Mouse (Mus musculus): ENCODE measurements around the gene Prrx2. TPM values are rescaled to one million over a fixed set of nuclear protein-coding genes. Genes with fewer than 3 reads are reported as not detected.

The Prrx2 gene
- polyA plus RNA-seq, 1 experiment from 2014 or later = 4.3 TPM

- ATAC-seq (peak; percentile 91), DNase-seq (ENCODE audit: low spot score) (peak; percentile 96)
- peaks cover 7% of the 10 kb centered on the region for H3K4me1 ChIP-seq (ENCODE audit: insufficient read depth, low read depth, low read length)
- H3K9ac ChIP-seq (replicated peaks; ENCODE audit: low read depth) = peak overlapping the region; percentile 85
- under 1% methylated on average over 63 of the region's 63 CpGs for WGBS
- H3K27me3 ChIP-seq (replicated peaks; ENCODE audit: insufficient read depth, low read length) = no peaks in the 10 kb centered on the region
- H3K27ac ChIP-seq (ENCODE audit: low read length) = peak overlapping the region; percentile 77
- no peaks in the 10 kb centered on the region for H3K9me3 ChIP-seq (ENCODE audit: low read length)
- H3K36me3 ChIP-seq (ENCODE audit: insufficient read depth, low read length) = peaks cover 25% of the 10 kb centered on the region
- peak overlapping the region; percentile 84 for H3K4me2 ChIP-seq (replicated peaks; ENCODE audit: low read depth, low read length)
- peak overlapping the region; percentile 93 for H3K4me3 ChIP-seq (ENCODE audit: low read depth, low read length)
- TF ChIP-seq EP300 (IDR thresholded peaks at IDR 0.05) = peak; percentile 26; the same call in 1 of the 2 replicates
- TF ChIP-seq CTCF (IDR thresholded peaks at IDR 0.05) = peak; percentile 95
These were observed 6.9 kb upstream of the Prrx2 start for GRCm38 (mm10) chr2:30827749-30828475.

GRCm38 (mm10) chr2:30829315-30829714 lies 5.5 kb upstream of the Prrx2 start:
- Histone ChIP-seq H3K9me3 (ENCODE audit: low read length) (no peaks in the 10 kb centered on the region), H3K4me1 (ENCODE audit: insufficient read depth, low read depth, low read length) (peaks cover 7% of the 10 kb centered on the region), H3K36me3 (ENCODE audit: insufficient read depth, low read length) (peaks cover 12% of the 10 kb centered on the region), H3K27ac (ENCODE audit: low read length) (no peak overlapping the region), H3K4me3 (ENCODE audit: low read depth, low read length) (no peak overlapping the region), H3K4me2 (replicated peaks; ENCODE audit: low read depth, low read length) (no peak overlapping the region), H3K9ac (replicated peaks; ENCODE audit: low read depth) (no peak overlapping the region), H3K27me3 (replicated peaks; ENCODE audit: insufficient read depth, low read length) (no peaks in the 10 kb centered on the region)
- TF ChIP-seq EP300 (IDR thresholded peaks at IDR 0.05) (no peak), CTCF (IDR thresholded peaks at IDR 0.05) (peak; percentile 71)
- ATAC-seq (no peak), DNase-seq (ENCODE audit: low spot score) (peak; percentile 19)
- WGBS = 38% methylated on average over 5 of the region's 5 CpGs

- no peak within 1 kb of the TSS for H3K4me2 ChIP-seq (replicated peaks; ENCODE audit: low read depth, low read length)
- 30% methylated on average over 4 of the region's 4 CpGs for WGBS
- H3K36me3 ChIP-seq (ENCODE audit: insufficient read depth, low read length) = peaks cover 11% of the 10 kb centered on the region
- no peak for ATAC-seq
- peaks cover 7% of the 10 kb centered on the region for H3K4me1 ChIP-seq (ENCODE audit: insufficient read depth, low read depth, low read length)
- H3K27me3 ChIP-seq (replicated peaks; ENCODE audit: insufficient read depth, low read length) = no peaks in the 10 kb centered on the region
- H3K27ac ChIP-seq (ENCODE audit: low read length) = no peak within 1 kb of the TSS
- no peak within 1 kb of the TSS for H3K9ac ChIP-seq (replicated peaks; ENCODE audit: low read depth)
- TF ChIP-seq CTCF (IDR thresholded peaks at IDR 0.05) = no peak
- TF ChIP-seq EP300 (IDR thresholded peaks at IDR 0.05) = no peak
- no peak for DNase-seq (ENCODE audit: low spot score)
- no peaks in the 10 kb centered on the region for H3K9me3 ChIP-seq (ENCODE audit: low read length)
- H3K4me3 ChIP-seq (ENCODE audit: low read depth, low read length) = no peak within 1 kb of the TSS
These were observed 4.4 kb upstream of the Prrx2 start, which contains the start of gene Asb6 for GRCm38 (mm10) chr2:30830283-30830795. Gene Asb6 (minus strand): TSS chr2:30830333.

- no peak overlapping the region for H3K4me2 ChIP-seq (replicated peaks; ENCODE audit: low read depth, low read length)
- no peak for ATAC-seq
- H3K36me3 ChIP-seq (ENCODE audit: insufficient read depth, low read length) = no peaks in the 10 kb centered on the region
- DNase-seq (ENCODE audit: low spot score) = no peak
- TF ChIP-seq CTCF (IDR thresholded peaks at IDR 0.05) (no peak), EP300 (IDR thresholded peaks at IDR 0.05) (no peak)
- no peaks in the 10 kb centered on the region for H3K4me1 ChIP-seq (ENCODE audit: insufficient read depth, low read depth, low read length)
- no peak overlapping the region for H3K27ac ChIP-seq (ENCODE audit: low read length)
- whole genome bisulfite sequencing = 51% methylated on average over 5 of the region's 5 CpGs
- H3K4me3 ChIP-seq (ENCODE audit: low read depth, low read length) = no peak overlapping the region
- H3K9ac ChIP-seq (replicated peaks; ENCODE audit: low read depth) = no peak overlapping the region
- H3K9me3 ChIP-seq (ENCODE audit: low read length) = no peaks in the 10 kb centered on the region
- H3K27me3 ChIP-seq (replicated peaks; ENCODE audit: insufficient read depth, low read length) = no peaks in the 10 kb centered on the region
These were observed 1.1 kb upstream of the Prrx2 start for GRCm38 (mm10) chr2:30833644-30834043.

GRCm38 (mm10) chr2:30836238-30836990 lies 1.6 kb downstream of the Prrx2 start:
- DNase-seq (ENCODE audit: low spot score) (no peak), ATAC-seq (no peak)
- no peaks in the 10 kb centered on the region for H3K36me3 ChIP-seq (ENCODE audit: insufficient read depth, low read length)
- 23% methylated on average over 21 of the region's 21 CpGs for WGBS
- no peak overlapping the region for H3K9ac ChIP-seq (replicated peaks; ENCODE audit: low read depth)
- H3K4me2 ChIP-seq (replicated peaks; ENCODE audit: low read depth, low read length) = no peak overlapping the region
- H3K9me3 ChIP-seq (ENCODE audit: low read length) = no peaks in the 10 kb centered on the region
- H3K4me1 ChIP-seq (ENCODE audit: insufficient read depth, low read depth, low read length) = no peaks in the 10 kb centered on the region
- no peak overlapping the region for H3K27ac ChIP-seq (ENCODE audit: low read length)
- TF ChIP-seq CTCF (IDR thresholded peaks at IDR 0.05) (no peak), EP300 (IDR thresholded peaks at IDR 0.05) (no peak)
- H3K4me3 ChIP-seq (ENCODE audit: low read depth, low read length) = no peak overlapping the region
- no peaks in the 10 kb centered on the region for H3K27me3 ChIP-seq (replicated peaks; ENCODE audit: insufficient read depth, low read length)

GRCm38 (mm10) chr2:30842615-30843014 lies 7.8 kb downstream of the Prrx2 start:
- H3K4me1 ChIP-seq (ENCODE audit: insufficient read depth, low read depth, low read length) = no peaks in the 10 kb centered on the region
- no peak overlapping the region for H3K4me2 ChIP-seq (replicated peaks; ENCODE audit: low read depth, low read length)
- H3K9ac ChIP-seq (replicated peaks; ENCODE audit: low read depth) = no peak overlapping the region
- ATAC-seq (no peak), DNase-seq (ENCODE audit: low spot score) (no peak)
- H3K4me3 ChIP-seq (ENCODE audit: low read depth, low read length) = no peak overlapping the region
- 22% methylated on average over 10 of the region's 10 CpGs for WGBS
- TF ChIP-seq CTCF (IDR thresholded peaks at IDR 0.05) (no peak), EP300 (IDR thresholded peaks at IDR 0.05) (no peak)
- H3K36me3 ChIP-seq (ENCODE audit: insufficient read depth, low read length) = no peaks in the 10 kb centered on the region
- no peak overlapping the region for H3K27ac ChIP-seq (ENCODE audit: low read length)
- H3K9me3 ChIP-seq (ENCODE audit: low read length) = no peaks in the 10 kb centered on the region
- peaks cover 15% of the 10 kb centered on the region; the same call in 1 of the 2 replicates for H3K27me3 ChIP-seq (replicated peaks; ENCODE audit: insufficient read depth, low read length)

Data from lung, postnatal 0 days (tissue).